Mouse (Mus musculus): ENCODE measurements at regions not wholly inside any gene's neighbourhood (a gene's known extent, or its start where the extent isn't known, plus 50 kb on each side); places are given as distances from the start of the nearest gene placed in this dataset.

DNA sequence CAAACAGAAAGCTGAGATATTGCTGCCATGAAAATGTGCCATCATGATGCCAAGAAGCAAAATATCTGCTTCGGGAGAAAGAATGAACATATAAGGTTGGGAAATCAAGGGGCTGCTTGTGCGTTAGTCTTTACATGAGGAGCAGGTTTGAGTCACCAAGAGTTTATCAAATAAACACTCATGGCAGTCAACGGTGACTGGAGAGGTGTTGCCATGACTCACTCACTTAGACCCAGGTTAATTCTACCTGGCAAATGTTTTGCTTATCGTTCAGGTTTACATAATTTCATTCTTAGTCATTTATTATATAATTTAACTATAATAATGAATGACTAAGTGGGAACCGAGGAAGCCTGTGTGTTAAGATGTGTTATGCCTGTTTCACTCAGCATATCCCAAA is 85.2 kb upstream of the Atp2b1 start:
- TF ChIP-seq POLR2A (IDR thresholded peaks at IDR 0.05; ENCODE audit: control insufficient read depth, extremely low read depth, insufficient read depth, low read length, poor library complexity) (no peak), CTCF (IDR thresholded peaks at IDR 0.05; ENCODE audit: borderline replicate concordance, control insufficient read depth, extremely low read depth, insufficient read depth, low read length, poor library complexity) (no peak)
